Mouse (Mus musculus): Measurements from ENCODE around the gene Itgad. TPM values are rescaled to one million over a fixed set of nuclear protein-coding genes. Genes with fewer than 3 reads are reported as not detected.
A peak's percentile ranks its signal among the peaks of the same experiment; 100 is the strongest.

The Itgad gene
- polyA plus RNA-seq, 2 experiments, result not detected

DNA sequence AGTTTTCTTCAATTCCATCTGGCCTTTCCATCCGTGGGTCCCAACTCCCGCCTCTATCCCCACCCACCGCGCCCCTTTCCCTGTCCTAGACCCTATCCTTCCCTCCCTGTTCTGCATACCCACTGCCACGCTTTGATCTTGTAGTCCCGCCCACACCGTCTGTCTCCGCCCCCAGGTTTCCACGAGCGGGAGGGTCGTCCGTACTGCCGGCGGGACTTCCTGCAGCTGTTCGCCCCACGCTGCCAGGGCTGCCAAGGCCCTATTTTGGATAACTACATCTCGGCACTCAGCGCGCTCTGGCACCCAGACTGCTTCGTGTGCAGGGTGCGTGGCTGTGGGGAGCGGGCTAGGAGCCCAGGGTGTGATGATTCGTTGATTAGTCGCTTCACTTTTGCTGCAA, 98.4 kb downstream of the Itgad start:
- Histone ChIP-seq H3K9me3 (ENCODE audit: control insufficient read depth, low read length) (no peaks in the 10 kb centered on the region), H3K9ac (ENCODE audit: low read depth, low read length, severe bottlenecking) (peak overlapping the region; percentile 43; the same call in 1 of the 2 replicates), H3K27ac (replicated peaks; ENCODE audit: low read depth, low read length) (no peak overlapping the region), H3K4me1 (ENCODE audit: control insufficient read depth, insufficient read depth, low read length) (peaks cover 17% of the 10 kb centered on the region), H3K27me3 (ENCODE audit: control insufficient read depth, insufficient read depth, low read length) (no peaks in the 10 kb centered on the region), H3K4me3 (replicated peaks; ENCODE audit: low read length) (peak overlapping the region; percentile 15; the same call in 1 of the 2 replicates), H3K36me3 (ENCODE audit: control insufficient read depth, insufficient read depth, low read length) (peaks cover 27% of the 10 kb centered on the region), H3K4me2 (replicated peaks; ENCODE audit: low read depth, low read length, severe bottlenecking) (peak overlapping the region; percentile 45)
- ATAC-seq (ENCODE audit: low FRiP score, low read depth), result peak; percentile 34; the same call in 1 of the 2 replicates
- WGBS, result 5% methylated on average over 24 of the region's 24 CpGs
- peak; percentile 40 for DNase-seq (ENCODE audit: low spot score)
- TF ChIP-seq POLR2A (IDR thresholded peaks at IDR 0.05; ENCODE audit: borderline replicate concordance, extremely low read depth, insufficient read depth, insufficient read length), result no peak

DNA sequence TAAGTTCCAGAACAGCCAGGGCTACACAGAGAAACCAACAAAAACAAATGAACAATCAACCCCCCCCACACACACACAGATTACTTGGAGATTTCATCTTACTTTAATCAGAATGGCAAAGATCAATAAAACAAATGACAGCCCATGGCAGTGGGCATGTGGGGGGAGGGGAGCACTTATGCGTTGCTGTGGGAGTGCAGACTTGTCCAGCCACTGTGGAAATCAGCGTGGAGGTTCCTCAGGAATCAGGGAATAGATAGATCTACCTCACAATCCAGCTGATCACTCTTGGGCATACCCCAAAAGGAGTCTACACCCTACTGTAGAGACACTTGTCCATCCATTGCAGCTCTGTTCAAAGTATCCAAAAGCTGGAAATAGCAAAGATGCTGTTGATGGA, 100.8 kb downstream of the Itgad start:
- 63% methylated on average over 2 of the region's 2 CpGs for WGBS
- ATAC-seq (ENCODE audit: low FRiP score, low read depth) (no peak), DNase-seq (ENCODE audit: low spot score) (no peak)
- no peaks in the 10 kb centered on the region for H3K27me3 ChIP-seq (ENCODE audit: control insufficient read depth, insufficient read depth, low read length)
- peaks cover 10% of the 10 kb centered on the region; the same call in 1 of the 2 replicates for H3K4me1 ChIP-seq (ENCODE audit: control insufficient read depth, insufficient read depth, low read length)
- no peak overlapping the region for H3K27ac ChIP-seq (replicated peaks; ENCODE audit: low read depth, low read length)
- H3K9ac ChIP-seq (ENCODE audit: low read depth, low read length, severe bottlenecking), result no peak overlapping the region
- no peaks in the 10 kb centered on the region for H3K9me3 ChIP-seq (ENCODE audit: control insufficient read depth, low read length)
- no peak overlapping the region for H3K4me2 ChIP-seq (replicated peaks; ENCODE audit: low read depth, low read length, severe bottlenecking)
- peaks cover 17% of the 10 kb centered on the region for H3K36me3 ChIP-seq (ENCODE audit: control insufficient read depth, insufficient read depth, low read length)
- no peak for TF ChIP-seq POLR2A (IDR thresholded peaks at IDR 0.05; ENCODE audit: borderline replicate concordance, extremely low read depth, insufficient read depth, insufficient read length)
- no peak overlapping the region for H3K4me3 ChIP-seq (replicated peaks; ENCODE audit: low read length)

DNA sequence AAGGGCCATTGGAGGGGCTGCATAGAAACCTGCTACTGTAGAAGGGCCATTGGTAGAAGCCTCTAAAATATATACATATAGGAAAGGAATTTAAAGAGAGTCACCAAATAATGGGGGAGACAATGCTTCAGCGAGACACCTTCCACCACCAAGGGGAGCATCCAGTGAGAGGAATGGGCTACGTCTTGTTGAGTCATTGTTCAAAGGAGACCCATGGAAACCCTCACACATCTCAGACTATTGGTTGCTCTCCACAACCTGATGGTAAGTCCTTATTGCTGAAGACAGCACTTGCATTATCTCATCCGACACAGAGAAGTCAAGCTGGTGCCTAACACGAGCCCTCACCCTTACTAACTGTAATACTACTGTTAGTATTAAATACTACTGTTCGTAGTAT, 101.6 kb downstream of the Itgad start:
- Histone ChIP-seq H3K27ac (replicated peaks; ENCODE audit: low read depth, low read length) (no peak overlapping the region), H3K4me3 (replicated peaks; ENCODE audit: low read length) (no peak overlapping the region), H3K9me3 (ENCODE audit: control insufficient read depth, low read length) (no peaks in the 10 kb centered on the region), H3K27me3 (ENCODE audit: control insufficient read depth, insufficient read depth, low read length) (no peaks in the 10 kb centered on the region), H3K9ac (ENCODE audit: low read depth, low read length, severe bottlenecking) (no peak overlapping the region), H3K4me2 (replicated peaks; ENCODE audit: low read depth, low read length, severe bottlenecking) (no peak overlapping the region), H3K4me1 (ENCODE audit: control insufficient read depth, insufficient read depth, low read length) (peaks cover 10% of the 10 kb centered on the region; the same call in 1 of the 2 replicates), H3K36me3 (ENCODE audit: control insufficient read depth, insufficient read depth, low read length) (peaks cover 12% of the 10 kb centered on the region)
- TF ChIP-seq POLR2A (IDR thresholded peaks at IDR 0.05; ENCODE audit: borderline replicate concordance, extremely low read depth, insufficient read depth, insufficient read length), result no peak
- no peak for DNase-seq (ENCODE audit: low spot score)
- ATAC-seq (ENCODE audit: low FRiP score, low read depth), result no peak
- WGBS, result 87% methylated on average over 5 of the region's 5 CpGs

DNA sequence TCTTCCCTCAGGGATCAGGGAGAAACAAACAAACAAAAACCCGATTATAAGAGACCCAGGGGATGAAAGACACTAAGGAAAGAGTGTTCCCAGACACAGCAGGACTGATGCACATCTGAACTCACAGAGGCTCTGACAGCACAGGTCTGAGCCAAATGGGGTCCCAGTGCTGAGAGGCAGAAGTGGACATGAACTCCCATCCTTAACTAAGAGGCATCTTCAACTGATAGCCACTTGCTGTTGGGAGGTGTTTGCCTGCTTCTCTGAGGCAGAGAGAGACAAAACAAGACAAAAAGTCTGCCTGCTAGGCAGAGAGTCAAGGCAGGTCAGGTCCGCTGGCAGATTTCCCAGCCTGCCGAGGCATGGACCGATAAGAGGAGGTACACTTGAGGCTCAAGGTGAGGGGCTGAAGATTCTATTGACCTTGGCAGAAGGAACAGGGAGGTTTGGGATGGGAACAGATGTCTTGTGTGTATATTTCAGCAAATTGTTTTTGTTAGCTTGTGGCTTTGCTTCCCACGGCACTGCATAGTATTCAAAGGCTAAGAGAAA, 102.7 kb downstream of the Itgad start:
- no peak for DNase-seq (ENCODE audit: low spot score)
- H3K4me2 ChIP-seq (replicated peaks; ENCODE audit: low read depth, low read length, severe bottlenecking), result no peak overlapping the region
- H3K9me3 ChIP-seq (ENCODE audit: control insufficient read depth, low read length), result no peaks in the 10 kb centered on the region
- 54% methylated on average over 5 of the region's 5 CpGs for WGBS
- peaks cover 9% of the 10 kb centered on the region; the same call in 1 of the 2 replicates for H3K4me1 ChIP-seq (ENCODE audit: control insufficient read depth, insufficient read depth, low read length)
- no peak for ATAC-seq (ENCODE audit: low FRiP score, low read depth)
- no peak overlapping the region for H3K27ac ChIP-seq (replicated peaks; ENCODE audit: low read depth, low read length)
- H3K4me3 ChIP-seq (replicated peaks; ENCODE audit: low read length), result no peak overlapping the region
- no peak overlapping the region for H3K9ac ChIP-seq (ENCODE audit: low read depth, low read length, severe bottlenecking)
- H3K27me3 ChIP-seq (ENCODE audit: control insufficient read depth, insufficient read depth, low read length), result no peaks in the 10 kb centered on the region
- TF ChIP-seq POLR2A (IDR thresholded peaks at IDR 0.05; ENCODE audit: borderline replicate concordance, extremely low read depth, insufficient read depth, insufficient read length), result no peak
- peaks cover 12% of the 10 kb centered on the region; the same call in 1 of the 2 replicates for H3K36me3 ChIP-seq (ENCODE audit: control insufficient read depth, insufficient read depth, low read length)

DNA sequence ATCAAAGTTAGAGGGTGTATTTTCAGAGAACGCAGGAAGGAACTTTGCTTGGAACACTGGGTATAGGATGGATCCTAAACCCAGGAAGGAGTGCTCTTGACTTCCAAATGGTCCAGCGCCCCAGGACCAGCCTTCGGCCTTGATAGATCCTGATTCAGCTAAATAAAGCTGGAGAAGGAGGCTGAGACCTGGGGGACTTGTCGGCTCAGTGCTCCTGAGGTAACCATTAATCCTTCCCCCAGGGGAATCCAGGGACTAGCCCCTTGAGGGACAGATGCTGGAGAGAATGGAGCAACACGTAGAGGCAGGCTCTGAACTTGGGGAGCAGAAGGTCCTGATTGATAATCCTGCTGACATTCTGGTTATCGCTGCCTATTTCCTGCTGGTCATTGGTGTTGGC, 111.2 kb downstream of the Itgad start, which contains the start of gene Slc5a2:
Gene Slc5a2 (plus strand): TSS at position 247 of the 400 bp plus-strand sequence.
- Histone ChIP-seq H3K9ac (ENCODE audit: low read depth, low read length, severe bottlenecking) (no peak within 1 kb of the TSS), H3K9me3 (ENCODE audit: control insufficient read depth, low read length) (no peaks in the 10 kb centered on the region), H3K27ac (replicated peaks; ENCODE audit: low read depth, low read length) (no peak within 1 kb of the TSS), H3K27me3 (ENCODE audit: control insufficient read depth, insufficient read depth, low read length) (no peaks in the 10 kb centered on the region), H3K36me3 (ENCODE audit: control insufficient read depth, insufficient read depth, low read length) (peaks cover 3% of the 10 kb centered on the region; the same call in 1 of the 2 replicates), H3K4me1 (ENCODE audit: control insufficient read depth, insufficient read depth, low read length) (no peaks in the 10 kb centered on the region), H3K4me2 (replicated peaks; ENCODE audit: low read depth, low read length, severe bottlenecking) (no peak within 1 kb of the TSS), H3K4me3 (replicated peaks; ENCODE audit: low read length) (no peak within 1 kb of the TSS)
- no peak for ATAC-seq (ENCODE audit: low FRiP score, low read depth)
- DNase-seq (ENCODE audit: low spot score), result no peak
- WGBS, result 83% methylated on average over 6 of the region's 6 CpGs
- TF ChIP-seq POLR2A (IDR thresholded peaks at IDR 0.05; ENCODE audit: borderline replicate concordance, extremely low read depth, insufficient read depth, insufficient read length), result no peak
